Mouse (Mus musculus) mature B cell (primary cell): ENCODE results near the gene Drosha.

ENCODE experiments used
- in situ Hi-C: fragments of 300-500 bp; cut with MboI; formaldehyde crosslinking; loops from 2 replicates; pipeline ENCODE4 v1.14.3; 2019

Drosha gene

GRCm38 (mm10) chr15:12824197-12824952 lies at the start of gene Drosha, which contains the start of gene 6030458C11Rik:
Drosha (plus strand) TSS chr15:12824815.
6030458C11Rik (minus strand) TSS chr15:12824649.
- in situ Hi-C loops = loop anchor here (25.0 kb wide), 2 partner anchors 862 to 1437 kb away; partner anchors contain the start of gene Tars

GRCm38 (mm10) chr15:12781296-12781695 lies 43.3 kb upstream of the Drosha start:
- in situ Hi-C loops = no loop called here

- in situ Hi-C loops = no loop called here
Measured at GRCm38 (mm10) chr15:12781729-12782326, 42.8 kb upstream of the Drosha start.

- in situ Hi-C loops = no loop called here
Measured at GRCm38 (mm10) chr15:12788536-12788935, 36.1 kb upstream of the Drosha start.

- in situ Hi-C loops = no loop called here
Measured at GRCm38 (mm10) chr15:12789406-12789867, 35.2 kb upstream of the Drosha start.

GRCm38 (mm10) chr15:12794311-12794710 lies 30.3 kb upstream of the Drosha start:
- in situ Hi-C loops = loop anchor here (10.0 kb wide), 2 partner anchors 210 to 430 kb away; no protein-coding TSS in a partner anchor

GRCm38 (mm10) chr15:12795457-12795894 lies 29.1 kb upstream of the Drosha start:
- in situ Hi-C loops = loop anchor here (10.0 kb wide), 2 partner anchors 211 to 431 kb away; no protein-coding TSS in a partner anchor

GRCm38 (mm10) chr15:12795909-12796470 lies 28.6 kb upstream of the Drosha start:
- in situ Hi-C loops = loop anchor here (10.0 kb wide), 2 partner anchors 211 to 431 kb away; no protein-coding TSS in a partner anchor

- in situ Hi-C loops = loop anchor here (10.0 kb wide), 2 partner anchors 213 to 433 kb away; no protein-coding TSS in a partner anchor
Measured at GRCm38 (mm10) chr15:12798043-12798442, 26.6 kb upstream of the Drosha start.

GRCm38 (mm10) chr15:12800405-12801141 lies 24.0 kb upstream of the Drosha start:
- in situ Hi-C loops = loop anchor here (25.0 kb wide), 2 partner anchors 838 to 1413 kb away; partner anchors contain the start of gene Tars

- in situ Hi-C loops = loop anchor here (25.0 kb wide), 2 partner anchors 839 to 1414 kb away; partner anchors contain the start of gene Tars
Measured at GRCm38 (mm10) chr15:12801142-12801506, 23.5 kb upstream of the Drosha start.

- in situ Hi-C loops = loop anchor here (25.0 kb wide), 2 partner anchors 843 to 1418 kb away; partner anchors contain the start of gene Tars
Measured at GRCm38 (mm10) chr15:12805071-12805470, 19.5 kb upstream of the Drosha start.

GRCm38 (mm10) chr15:12807088-12807487 lies 17.5 kb upstream of the Drosha start:
- in situ Hi-C loops = loop anchor here (25.0 kb wide), 2 partner anchors 845 to 1420 kb away; partner anchors contain the start of gene Tars

GRCm38 (mm10) chr15:12809305-12809704 lies 15.3 kb upstream of the Drosha start:
- in situ Hi-C loops = loop anchor here (25.0 kb wide), 2 partner anchors 847 to 1422 kb away; partner anchors contain the start of gene Tars

- in situ Hi-C loops = loop anchor here (25.0 kb wide), 2 partner anchors 850 to 1425 kb away; partner anchors contain the start of gene Tars
Measured at GRCm38 (mm10) chr15:12812646-12813045, 12.0 kb upstream of the Drosha start.

GRCm38 (mm10) chr15:12817592-12817991 lies 7.0 kb upstream of the Drosha start:
- in situ Hi-C loops = loop anchor here (25.0 kb wide), 2 partner anchors 855 to 1430 kb away; partner anchors contain the start of gene Tars

- in situ Hi-C loops = loop anchor here (25.0 kb wide), 2 partner anchors 860 to 1435 kb away; partner anchors contain the start of gene Tars
Measured at GRCm38 (mm10) chr15:12822416-12823395, 1.9 kb upstream of the Drosha start.

- in situ Hi-C loops = loop anchor here (25.0 kb wide), 2 partner anchors 861 to 1436 kb away; partner anchors contain the start of gene Tars
Measured at GRCm38 (mm10) chr15:12823455-12824119, 1.0 kb upstream of the Drosha start.

- in situ Hi-C loops = loop anchor here (25.0 kb wide), 2 partner anchors 863 to 1438 kb away; partner anchors contain the start of gene Tars
Measured at GRCm38 (mm10) chr15:12824965-12825364, 350 bp downstream of the Drosha start.
